Mouse (Mus musculus) spleen, adult 2 months (tissue): Measurements from ENCODE around the gene Ppp1r3g.

Experiments used
- CTCF ChIP-seq: fragments of 200-500 bp; IDR thresholded peaks from 2 replicates; pipeline ENCODE4 v1.5.1; 2011; ENCODE audit warnings: mild to moderate bottlenecking, inconsistent platforms; ENCODE audit not compliant: insufficient read depth, insufficient read length, insufficient replicate concordance; ENCODE audit errors: extremely low read depth
- POLR2A ChIP-seq: fragments of 200-500 bp; IDR thresholded peaks from 2 replicates; pipeline ENCODE4 v1.6.1; 2011; ENCODE audit warnings: low read depth, low read length, inconsistent platforms

GRCm38 (mm10) chr13:35968131-35968718 is 9.6 kb downstream of the Ppp1r3g start:
- TF ChIP-seq POLR2A: no peak
- TF ChIP-seq CTCF: no peak
